In the genomic region with DNA sequence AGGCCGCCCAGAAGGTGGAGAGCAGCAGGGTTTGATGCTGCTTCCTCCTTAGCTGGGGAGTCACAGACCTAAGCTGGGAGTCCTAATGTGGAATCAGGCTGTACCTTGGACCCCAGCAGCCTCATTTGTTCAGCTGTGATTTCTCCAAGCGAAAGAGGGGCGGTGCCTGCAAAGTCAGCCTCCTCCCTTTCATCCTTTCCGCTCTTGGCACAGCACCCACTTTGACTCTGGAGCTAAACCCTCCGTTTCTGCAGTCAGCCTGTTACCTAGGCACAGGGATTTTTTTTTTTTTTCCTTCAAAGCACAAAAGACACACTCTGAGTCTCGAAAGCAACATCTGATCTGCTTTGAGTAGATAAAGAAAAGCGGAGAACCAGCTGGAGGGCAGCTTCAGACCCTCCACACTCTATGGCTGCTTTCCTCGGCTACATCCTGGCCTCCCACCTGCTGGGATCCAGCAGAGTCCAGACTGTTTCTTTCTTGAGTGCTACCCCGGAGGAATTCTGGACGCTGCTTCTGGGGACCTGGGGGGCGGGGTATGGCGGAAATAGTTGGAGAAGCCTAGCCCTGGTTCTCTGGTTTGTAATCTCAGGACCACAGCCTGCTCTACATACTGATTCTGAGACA, we compare ENCODE assay signal across 9 mouse cellular contexts. TPM values are rescaled to one million over a fixed set of nuclear protein-coding genes. Genes with fewer than 3 reads are reported as not detected.
DNase-seq lines count a peak whose midpoint lies in the region; ATAC-seq lines count a peak whose summit lies in the region.
"Had no signal": no experiment of that assay in that cellular context is flagged by ENCODE, and none has a peak within 500 bp of the region (broad histone marks: within the 10 kb centered on the region; RNA-seq: fewer than 3 reads in every experiment).

No protein-coding gene starts in this region.

- DNase-seq in ES-CJ7 (ENCODE audit: low read depth, low spot score): peak; percentile 79
- DNase-seq in adrenal gland, postnatal 36 days: peak; percentile 68 to 81
- peak; percentile 59 for DNase-seq in forebrain, embryonic 11.5 days (ENCODE audit: low spot score)
- DNase-seq in hindbrain, embryonic 10.5 days (ENCODE audit: low spot score): peak; percentile 31
- peak; percentile 51 for DNase-seq in layer of hippocampus, postnatal 10 days (ENCODE audit: low spot score in 2 of 2)
- peak; percentile 57 for DNase-seq in lung, postnatal 14 days
- DNase-seq in right cerebral cortex, postnatal 4 days: peak; percentile 57
- no peak for DNase-seq in spleen, adult 18-20 months

- no peak overlapping the region for H3K27ac ChIP-seq in forebrain, embryonic 11.5 days (ENCODE audit: low read depth, low read length)
- H3K27ac ChIP-seq in hindbrain, embryonic 10.5 days: peak overlapping the region; percentile 73

- peak; percentile 47; the same call in 1 of the 2 replicates for ATAC-seq in forebrain, embryonic 11.5 days (replicated peaks; ENCODE audit: low FRiP score)

- no peaks in the 10 kb centered on the region for H3K9me3 ChIP-seq in forebrain, embryonic 11.5 days (ENCODE audit: control insufficient read depth, low read length)
- H3K9me3 ChIP-seq in hindbrain, embryonic 10.5 days: no peaks in the 10 kb centered on the region

- H3K36me3 ChIP-seq in forebrain, embryonic 11.5 days (ENCODE audit: control insufficient read depth, insufficient read depth, low read length): no peaks in the 10 kb centered on the region
- no peaks in the 10 kb centered on the region for H3K36me3 ChIP-seq in hindbrain, embryonic 10.5 days

- no peaks in the 10 kb centered on the region for H3K27me3 ChIP-seq in forebrain, embryonic 11.5 days (ENCODE audit: control insufficient read depth, insufficient read depth, low read length)
- no peaks in the 10 kb centered on the region for H3K27me3 ChIP-seq in hindbrain, embryonic 10.5 days (ENCODE audit: insufficient read depth, poor library complexity, severe bottlenecking)

- peak overlapping the region; percentile 37 for H3K9ac ChIP-seq in forebrain, embryonic 11.5 days (ENCODE audit: low read length)

- WGBS in forebrain, embryonic 11.5 days: 9% methylated on average over 12 of the region's 12 CpGs
- WGBS in hindbrain, embryonic 10.5 days: 5% methylated on average over 12 of the region's 12 CpGs

- peak overlapping the region; percentile 5; the same call in 1 of the 2 replicates for H3K4me3 ChIP-seq in forebrain, embryonic 11.5 days (ENCODE audit: low read depth, low read length)
- peak overlapping the region; percentile 34 for H3K4me3 ChIP-seq in hindbrain, embryonic 10.5 days

- peak overlapping the region; percentile 39; the same call in 1 of the 2 replicates for H3K4me2 ChIP-seq in forebrain, embryonic 11.5 days (ENCODE audit: low read depth, low read length, severe bottlenecking)

- peaks cover 7% of the 10 kb centered on the region; the same call in 1 of the 2 replicates for H3K4me1 ChIP-seq in forebrain, embryonic 11.5 days (replicated peaks; ENCODE audit: control insufficient read depth, insufficient read depth, low read length)
- peaks cover 26% of the 10 kb centered on the region for H3K4me1 ChIP-seq in hindbrain, embryonic 10.5 days (replicated peaks)

RNA-seq across cellular contexts. Expression of gene Fabp6, which starts 25.1 kb away (rescaled TPM):
- total RNA-seq in adrenal gland, postnatal 36 days (2021): not detected
- not detected in 2 replicates for polyA plus RNA-seq in forebrain, embryonic 11.5 days (2014; fragmentation: Nextera tagmentation; extraction: Ambion mirVana)
- polyA plus RNA-seq in hindbrain, embryonic 10.5 days (2016; fragmentation: Nextera tagmentation; extraction: Ambion mirVana): not detected in 2 replicates
- not detected for total RNA-seq in layer of hippocampus, postnatal 10 days (2021)
- total RNA-seq: layer of hippocampus, postnatal 25 days had no signal

RNA-seq across cellular contexts. Expression of gene 4933415A04Rik, which starts 39.6 kb away (rescaled TPM):
- 1 to 10 TPM in 1 of 2 experiments, under 1 TPM in 1; 0.36 to 1.0 TPM for total RNA-seq in adrenal gland, postnatal 36 days (2021)
- polyA plus RNA-seq in forebrain, embryonic 11.5 days (2014; fragmentation: Nextera tagmentation; extraction: Ambion mirVana): 7.4 and 8.5 TPM in 2 replicates
- 10.4 and 12.8 TPM in 2 replicates for polyA plus RNA-seq in hindbrain, embryonic 10.5 days (2016; fragmentation: Nextera tagmentation; extraction: Ambion mirVana)
- 1 to 10 TPM; 1.9 to 2.6 TPM for total RNA-seq in layer of hippocampus, postnatal 10 days (2021)

RNA-seq across cellular contexts. Expression of gene Pwwp2a, which starts 55.4 kb away (rescaled TPM):
- 10 to 100 TPM; 32.4 to 37.3 TPM for total RNA-seq in adrenal gland, postnatal 36 days (2021)
- 44.7 and 46.0 TPM in 2 replicates for polyA plus RNA-seq in forebrain, embryonic 11.5 days (2014; fragmentation: Nextera tagmentation; extraction: Ambion mirVana)
- 27.3 and 34.1 TPM in 2 replicates for polyA plus RNA-seq in hindbrain, embryonic 10.5 days (2016; fragmentation: Nextera tagmentation; extraction: Ambion mirVana)
- total RNA-seq in layer of hippocampus, postnatal 10 days (2021): 10 to 100 TPM; 66.0 to 70.0 TPM

Comparison
In these comparisons a context has a peak if more than half of its experiments do, and no peak if none do; other contexts are left out.
1. DNase-seq: peak in ES-CJ7 (single experiment), adrenal gland, postnatal 36 days (2 of 2), forebrain, embryonic 11.5 days (single experiment), hindbrain, embryonic 10.5 days (single experiment), layer of hippocampus, postnatal 10 days (2 of 2), lung, postnatal 14 days (single experiment) and right cerebral cortex, postnatal 4 days (single experiment); none in spleen, adult 18-20 months (0 of 2).